Mouse (Mus musculus): ENCODE measurements around the gene Kcnmb2.

The Kcnmb2 gene

DNA sequence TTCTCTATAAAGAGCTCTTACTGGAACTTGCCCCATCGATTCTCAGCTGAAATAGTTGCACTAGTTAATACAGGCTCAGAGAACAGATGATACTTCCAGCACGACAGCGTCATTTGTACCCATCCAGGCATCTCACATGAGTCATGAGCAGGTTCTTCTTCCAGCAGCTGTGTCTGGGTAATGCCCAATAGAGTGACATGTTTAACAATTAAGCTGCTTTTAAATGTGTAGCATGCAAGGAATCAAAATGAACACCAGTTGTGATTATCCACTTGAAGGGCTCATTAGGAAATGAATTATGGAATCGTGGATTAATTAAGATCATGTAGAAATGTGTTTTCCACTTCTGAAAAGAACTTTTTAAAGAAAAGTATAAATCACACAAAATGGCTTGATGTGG is 245.4 kb downstream of the Kcnmb2 start:
- no peak for DNase-seq

DNA sequence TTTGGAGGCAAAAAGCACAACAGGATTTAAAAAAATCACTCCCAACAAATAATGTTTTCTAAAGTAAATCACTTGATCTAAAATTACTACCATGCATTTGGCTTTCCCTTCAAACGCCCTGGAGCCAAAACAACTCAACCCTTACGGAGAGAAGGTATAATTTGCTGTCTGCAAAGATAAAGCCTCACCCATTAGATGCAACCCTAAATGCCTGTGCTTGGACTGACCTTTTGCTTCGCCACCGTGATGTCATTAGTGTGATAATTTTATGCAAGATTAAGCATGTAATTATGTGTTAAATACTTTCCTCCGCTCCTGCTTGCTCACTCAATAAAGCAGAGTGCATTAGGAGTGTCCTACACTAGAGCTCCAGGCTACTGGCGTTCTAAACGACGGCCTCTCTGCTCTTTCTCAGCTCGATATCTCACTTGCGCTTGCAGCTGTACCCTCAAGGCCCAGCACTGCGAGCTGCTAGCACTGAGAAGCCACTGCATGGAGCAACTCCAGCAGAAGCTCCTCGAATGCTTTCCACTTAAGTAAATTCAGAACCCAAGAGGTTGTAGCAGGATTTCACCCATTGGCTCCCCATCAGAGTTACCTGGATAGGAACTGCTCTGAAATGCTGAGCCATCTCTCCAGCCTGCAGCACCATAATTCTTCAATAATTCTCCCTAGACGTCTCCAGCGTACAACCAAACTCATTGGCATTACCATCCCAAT is 247.7 kb downstream of the Kcnmb2 start:
- DNase-seq = no peak

DNA sequence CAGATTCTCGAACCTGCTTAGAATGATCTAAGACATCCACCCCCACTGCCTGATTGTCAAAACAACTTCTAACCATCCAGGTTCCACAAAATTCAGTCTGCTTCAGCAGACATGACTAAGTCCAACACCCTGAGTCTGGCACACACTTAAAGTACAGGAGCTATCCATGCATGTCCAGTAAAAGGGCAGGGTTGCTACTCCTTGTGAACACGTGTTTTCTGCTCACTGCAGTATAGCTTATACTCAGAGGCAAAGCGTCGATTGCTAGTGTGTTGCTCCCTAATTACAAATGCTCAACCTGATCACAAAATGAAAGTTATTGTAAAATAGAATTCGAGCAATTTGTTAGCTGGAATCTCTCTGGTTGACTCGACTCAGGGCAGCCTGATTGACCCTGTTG is 278.2 kb downstream of the Kcnmb2 start:
- no peak for DNase-seq

DNA sequence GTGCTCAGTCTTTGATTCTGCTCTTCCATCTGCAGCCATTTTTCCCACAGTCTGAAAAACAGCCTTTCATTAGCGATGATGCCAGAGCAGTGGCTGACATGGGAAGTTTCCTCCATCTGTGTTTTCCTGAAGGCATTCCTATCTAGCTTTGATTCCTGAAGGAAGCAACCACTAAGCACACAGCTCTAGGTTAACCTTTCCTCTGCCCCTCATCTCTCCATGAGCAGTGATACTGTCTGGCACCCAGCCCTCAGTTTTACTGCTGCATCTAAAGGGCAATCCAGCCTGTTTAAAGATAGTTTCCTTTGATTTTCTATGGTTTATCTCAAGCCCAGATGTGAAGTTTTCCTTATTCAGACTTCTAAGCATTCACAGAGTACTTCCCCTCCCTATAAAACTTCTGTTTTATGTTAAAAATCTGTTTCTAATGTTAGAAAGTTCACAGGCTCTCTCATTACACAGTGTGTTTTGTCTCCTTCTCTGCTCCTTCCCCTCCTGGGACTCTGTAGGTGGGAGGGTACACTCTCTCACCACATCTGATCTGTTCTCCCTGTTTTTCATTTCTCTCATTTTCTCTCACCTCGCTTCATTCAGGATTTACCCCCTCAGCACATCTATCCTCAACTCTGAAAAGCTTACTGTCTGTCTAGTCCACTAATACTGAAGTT is 283.7 kb downstream of the Kcnmb2 start:
- DNase-seq = no peak

DNA sequence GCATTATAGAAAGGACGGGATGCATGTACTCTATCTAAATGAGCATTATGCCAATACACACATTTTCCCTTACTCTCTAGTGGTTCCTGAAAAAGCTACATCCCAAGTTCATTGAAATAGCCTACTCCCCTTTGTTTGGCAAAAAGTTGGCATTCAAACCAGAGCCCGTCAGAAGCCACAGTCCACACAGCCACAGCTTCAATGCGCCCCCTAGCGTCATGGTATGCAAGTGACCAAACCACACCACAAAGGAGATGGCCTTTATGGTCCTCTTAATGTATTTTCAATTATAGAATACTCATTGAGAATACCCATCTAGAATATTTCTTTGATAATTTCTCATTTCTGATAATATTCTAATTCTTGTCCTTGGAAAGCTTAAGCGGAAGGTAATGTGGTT is 286.2 kb downstream of the Kcnmb2 start:
- peak; percentile 42 for DNase-seq

DNA sequence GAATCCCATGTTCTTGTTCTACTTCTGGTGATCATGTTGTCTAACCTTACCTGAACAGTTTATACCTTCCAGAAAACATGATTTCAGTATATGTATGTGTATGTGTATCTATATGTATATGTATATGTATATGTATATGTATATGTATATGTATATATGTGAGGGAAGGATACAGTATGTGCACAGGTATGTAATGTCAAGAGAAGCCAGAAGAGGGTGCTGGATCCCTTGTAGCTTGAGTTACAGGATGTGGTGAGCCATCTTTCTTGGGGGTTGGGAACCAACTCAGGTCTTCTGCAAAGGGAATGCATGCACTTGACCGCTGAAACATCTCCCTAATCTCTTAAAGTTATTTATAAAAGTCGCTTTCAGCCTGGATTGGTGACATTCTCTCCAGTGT is 286.6 kb downstream of the Kcnmb2 start:
- no peak for DNase-seq

DNA sequence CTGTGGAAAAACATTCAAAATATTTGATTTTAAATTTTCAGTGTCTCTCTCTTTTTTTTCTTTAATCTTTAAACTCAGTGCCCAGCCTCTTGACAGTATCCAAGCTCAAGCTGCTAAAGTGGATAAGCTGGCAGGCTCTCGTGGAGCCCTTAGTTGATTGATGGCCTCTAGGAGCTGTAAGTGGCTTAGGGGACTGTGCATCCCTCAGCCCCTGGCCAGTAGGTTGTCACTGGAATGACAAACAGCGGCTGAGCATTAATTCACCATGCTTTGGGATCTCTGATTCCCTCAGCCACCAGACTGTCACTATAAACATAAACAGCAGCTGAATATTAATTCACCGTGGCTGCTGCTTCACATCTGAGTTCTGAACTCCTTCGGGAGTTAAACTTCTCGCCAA is 287.6 kb downstream of the Kcnmb2 start:
- DNase-seq = no peak

DNA sequence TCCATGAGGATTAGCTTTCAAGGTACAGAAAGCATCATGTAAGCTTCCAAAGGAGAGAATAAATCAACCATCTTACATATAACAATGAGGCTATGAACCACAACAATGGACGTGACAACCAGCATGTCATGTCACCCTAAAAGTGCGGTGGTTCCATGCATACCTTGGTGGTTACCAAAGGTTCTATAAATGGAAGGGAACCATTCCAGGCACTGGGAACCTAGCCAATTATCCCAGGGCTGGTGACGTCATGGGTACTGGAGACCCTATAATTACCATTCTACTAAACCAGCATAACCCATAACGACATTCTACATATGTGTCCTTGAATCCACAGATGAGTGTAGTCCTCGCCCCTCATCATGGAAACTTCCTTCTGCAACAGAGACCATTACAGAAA is 291.7 kb downstream of the Kcnmb2 start:
- DNase-seq = no peak

DNA sequence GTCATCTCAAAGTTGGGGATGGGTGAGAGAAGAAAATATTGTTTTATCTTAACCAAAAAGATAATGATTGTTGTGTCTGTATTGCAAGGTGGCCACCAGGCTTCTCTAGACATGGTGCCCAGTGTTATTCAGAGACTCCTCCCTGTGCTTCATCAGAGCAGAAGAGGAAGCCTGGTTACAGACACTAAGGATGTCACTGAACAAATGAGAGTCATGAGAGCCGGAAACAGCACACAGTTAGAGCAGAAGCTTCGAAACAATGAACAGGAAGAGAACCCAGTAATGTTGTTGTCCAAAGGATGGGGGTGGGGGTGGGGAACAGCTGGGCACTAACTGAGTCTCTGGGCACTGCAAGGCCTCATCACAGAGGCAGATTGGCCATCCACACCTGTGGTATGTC is 324.4 kb downstream of the Kcnmb2 start:
- no peak for DNase-seq

DNA sequence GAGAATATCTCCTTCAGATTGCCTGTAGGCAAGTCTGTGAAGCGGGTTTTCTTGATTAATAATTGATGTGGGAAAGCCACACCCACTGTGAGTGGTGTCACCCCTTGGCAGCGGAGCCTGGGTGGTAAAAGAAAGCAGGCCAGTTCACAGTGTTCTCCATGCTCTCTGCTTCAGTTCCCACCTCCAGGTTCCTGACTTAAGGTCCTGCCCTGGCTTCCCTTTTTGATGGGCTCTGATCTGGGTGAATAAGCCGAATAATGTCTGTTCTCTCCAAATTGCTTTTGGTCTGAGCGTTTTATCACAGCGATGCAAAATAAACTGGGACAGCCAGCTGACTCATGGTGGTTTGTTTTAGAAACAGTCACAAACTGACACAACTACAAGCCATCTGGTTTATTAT is 334.5 kb downstream of the Kcnmb2 start:
- peak; percentile 25 for DNase-seq
